Mouse (Mus musculus) heart, embryonic 12.5 days (tissue): ENCODE measurements around the gene Gprin1. TPM values are rescaled to one million over a fixed set of nuclear protein-coding genes. Genes with fewer than 3 reads are reported as not detected.
"Not testable (repeated sequence)": the region's sequence is repeated elsewhere in the genome, so short reads cannot be mapped to it uniquely, and the experiment has no call there.

Experiments
- ATAC-seq: fragments of 200-750 bp; cut with Nextera tagmentation; 2 replicates; pipeline ENCODE4 v1.8.0; 2017; ENCODE audit warnings: moderate TSS enrichment, moderate library complexity; ENCODE audit not compliant: insufficient number of reproducible peaks, low FRiP score
- H3K27ac ChIP-seq: fragments of 300-500 bp; sonication (generic); 2 replicates; pipeline ENCODE4 v1.5.1; 2016; ENCODE audit warnings: mild to moderate bottlenecking, moderate library complexity; ENCODE audit not compliant: poor library complexity, severe bottlenecking
- H3K27me3 ChIP-seq: fragments of 300-500 bp; sonication (generic); replicated peaks from 2 replicates; pipeline ENCODE4 v1.6.1; 2016; ENCODE audit warnings: mild to moderate bottlenecking, moderate library complexity
- H3K36me3 ChIP-seq: fragments of 300-500 bp; sonication (generic); 2 replicates; pipeline ENCODE4 v1.6.1; 2016; ENCODE audit warnings: mild to moderate bottlenecking, moderate library complexity
- H3K4me1 ChIP-seq: fragments of 300-500 bp; sonication (generic); replicated peaks from 2 replicates; pipeline ENCODE4 v1.6.1; 2016; ENCODE audit warnings: mild to moderate bottlenecking
- H3K4me2 ChIP-seq: fragments of 300-500 bp; sonication (generic); 2 replicates; pipeline ENCODE4 v1.6.1; 2016; ENCODE audit warnings: mild to moderate bottlenecking, moderate library complexity
- H3K4me3 ChIP-seq: fragments of 300-500 bp; sonication (generic); 2 replicates; pipeline ENCODE4 v1.5.1; 2016; ENCODE audit warnings: mild to moderate bottlenecking
- H3K9ac ChIP-seq: fragments of 300-500 bp; sonication (generic); 2 replicates; pipeline ENCODE4 v1.6.1; 2016; ENCODE audit warnings: mild to moderate bottlenecking, moderate library complexity
- H3K9me3 ChIP-seq: fragments of 300-500 bp; sonication (generic); replicated peaks from 2 replicates; pipeline ENCODE4 v1.6.1; 2016; ENCODE audit warnings: mild to moderate bottlenecking, moderate library complexity
- WGBS: fragments of 180-500 bp; shearing (Covaris S2); methylation state at CpG from one replicate; pipeline ENCODE4 v1.1.7; 2016; 5-methylcytosine and 5-hydroxymethylcytosine counted together
- polyA plus RNA-seq: library from polyadenylated mRNA; unstranded; fragments of >200 nt; fragmentation: Nextera tagmentation; extraction: Ambion mirVana; gene quantifications from 2 replicates; pipeline ENCODE4 v1.2.1, GENCODE M21; 2016

Gprin1 gene
- polyA plus RNA-seq, 1 experiment from 2014 or later: 0.27 TPM

- peaks cover 32% of the 10 kb centered on the region for H3K27me3 ChIP-seq
- not testable (repeated sequence) for H3K9ac ChIP-seq, H3K9me3 ChIP-seq, H3K4me2 ChIP-seq, H3K4me1 ChIP-seq, ATAC-seq, H3K36me3 ChIP-seq, H3K27ac ChIP-seq, H3K4me3 ChIP-seq
- 67% methylated on average over 2 of the region's 2 CpGs for WGBS
Observed at GRCm38 (mm10) chr13:54787591-54787990, 37.9 kb upstream of the Gprin1 start.

- no peaks in the 10 kb centered on the region for H3K9me3 ChIP-seq
- H3K9ac ChIP-seq: no peak within 1 kb of the TSS
- no peak within 1 kb of the TSS for H3K27ac ChIP-seq
- peaks cover 3% of the 10 kb centered on the region; the same call in 1 of the 2 replicates for H3K4me1 ChIP-seq
- peaks cover 7% of the 10 kb centered on the region for H3K27me3 ChIP-seq
- H3K4me2 ChIP-seq: no peak within 1 kb of the TSS
- no peak for ATAC-seq
- no peaks in the 10 kb centered on the region for H3K36me3 ChIP-seq
- 71% methylated on average over 4 of the region's 4 CpGs for WGBS
- H3K4me3 ChIP-seq: no peak within 1 kb of the TSS
Observed at GRCm38 (mm10) chr13:54783698-54784097, 34.0 kb upstream of the Gprin1 start, which contains the start of gene Eif4e1b. Gene Eif4e1b, plus strand, starts transcription at chr13:54783998.

GRCm38 (mm10) chr13:54783235-54783634 lies 33.6 kb upstream of the Gprin1 start:
- peaks cover 7% of the 10 kb centered on the region for H3K27me3 ChIP-seq
- H3K9me3 ChIP-seq: no peaks in the 10 kb centered on the region
- no peak overlapping the region for H3K9ac ChIP-seq
- ATAC-seq: no peak
- H3K4me3 ChIP-seq: no peak overlapping the region
- H3K4me1 ChIP-seq: peaks cover 3% of the 10 kb centered on the region; the same call in 1 of the 2 replicates
- no peak overlapping the region for H3K4me2 ChIP-seq
- no peaks in the 10 kb centered on the region for H3K36me3 ChIP-seq
- H3K27ac ChIP-seq: no peak overlapping the region
- 37% methylated on average over 2 of the region's 2 CpGs for WGBS

GRCm38 (mm10) chr13:54781086-54781485 lies 31.4 kb upstream of the Gprin1 start:
- Histone ChIP-seq H3K36me3 (no peaks in the 10 kb centered on the region), H3K4me3 (no peak overlapping the region), H3K4me2 (no peak overlapping the region), H3K9ac (no peak overlapping the region), H3K27ac (no peak overlapping the region), H3K4me1 (peaks cover 3% of the 10 kb centered on the region; the same call in 1 of the 2 replicates), H3K9me3 (peaks cover 12% of the 10 kb centered on the region), H3K27me3 (peaks cover 1% of the 10 kb centered on the region)
- ATAC-seq: no peak
- 78% methylated on average over 3 of the region's 3 CpGs for WGBS

GRCm38 (mm10) chr13:54780592-54780991 lies 30.9 kb upstream of the Gprin1 start:
- 62% methylated on average over 3 of the region's 3 CpGs for WGBS
- ATAC-seq: peak; percentile 48; the same call in 1 of the 2 replicates
- H3K9me3 ChIP-seq: peaks cover 15% of the 10 kb centered on the region
- no peak overlapping the region for H3K27ac ChIP-seq
- H3K4me1 ChIP-seq: peaks cover 3% of the 10 kb centered on the region; the same call in 1 of the 2 replicates
- no peaks in the 10 kb centered on the region; the same call in 1 of the 2 replicates for H3K27me3 ChIP-seq
- H3K4me3 ChIP-seq: no peak overlapping the region
- H3K36me3 ChIP-seq: no peaks in the 10 kb centered on the region
- H3K9ac ChIP-seq: no peak overlapping the region
- H3K4me2 ChIP-seq: no peak overlapping the region

GRCm38 (mm10) chr13:54767012-54767411 lies 17.3 kb upstream of the Gprin1 start:
- peaks cover 63% of the 10 kb centered on the region for H3K27me3 ChIP-seq
- no peaks in the 10 kb centered on the region for H3K36me3 ChIP-seq
- H3K4me3 ChIP-seq: no peak overlapping the region
- H3K9me3 ChIP-seq: 0 out of 2 replicates have a peak, but pooled peaks cover 8% of the 10 kb centered on the region
- H3K9ac ChIP-seq: no peak overlapping the region
- WGBS: 75% methylated on average over 4 of the region's 4 CpGs
- no peak overlapping the region for H3K4me2 ChIP-seq
- no peak for ATAC-seq
- no peak overlapping the region for H3K27ac ChIP-seq
- peaks cover 11% of the 10 kb centered on the region for H3K4me1 ChIP-seq

GRCm38 (mm10) chr13:54766192-54766768 lies 16.6 kb upstream of the Gprin1 start, which contains the start of gene Sncb:
Gene Sncb, minus strand, starts transcription at chr13:54766595.
- H3K9ac ChIP-seq: no peak within 1 kb of the TSS
- H3K27ac ChIP-seq: no peak within 1 kb of the TSS
- H3K9me3 ChIP-seq: 0 out of 2 replicates have a peak, but pooled peaks cover 8% of the 10 kb centered on the region
- WGBS: 2% methylated on average over 35 of the region's 35 CpGs
- peaks cover 70% of the 10 kb centered on the region for H3K27me3 ChIP-seq
- peak; percentile 29; the same call in 1 of the 2 replicates for ATAC-seq
- peak within 1 kb of the TSS; percentile 66 for H3K4me2 ChIP-seq
- H3K36me3 ChIP-seq: no peaks in the 10 kb centered on the region
- peaks cover 11% of the 10 kb centered on the region for H3K4me1 ChIP-seq
- peak within 1 kb of the TSS; percentile 37 for H3K4me3 ChIP-seq

GRCm38 (mm10) chr13:54765281-54766191 lies 15.9 kb upstream of the Gprin1 start:
- Histone ChIP-seq H3K36me3 (no peaks in the 10 kb centered on the region), H3K27ac (no peak overlapping the region), H3K27me3 (peaks cover 78% of the 10 kb centered on the region), H3K4me2 (peak overlapping the region; percentile 66), H3K4me1 (peaks cover 11% of the 10 kb centered on the region), H3K4me3 (peak overlapping the region; percentile 37), H3K9ac (no peak overlapping the region), H3K9me3 (0 out of 2 replicates have a peak, but pooled peaks cover 4% of the 10 kb centered on the region)
- WGBS: 5% methylated on average over 44 of the region's 44 CpGs
- ATAC-seq: no peak

- H3K27me3 ChIP-seq: peaks cover 91% of the 10 kb centered on the region
- H3K27ac ChIP-seq: no peak overlapping the region
- H3K9me3 ChIP-seq: no peaks in the 10 kb centered on the region
- peaks cover 16% of the 10 kb centered on the region for H3K4me1 ChIP-seq
- 79% methylated on average over 7 of the region's 7 CpGs for WGBS
- no peaks in the 10 kb centered on the region for H3K36me3 ChIP-seq
- no peak overlapping the region for H3K9ac ChIP-seq
- no peak overlapping the region for H3K4me2 ChIP-seq
- H3K4me3 ChIP-seq: no peak overlapping the region
- ATAC-seq: no peak
Observed at GRCm38 (mm10) chr13:54760906-54761305, 11.2 kb upstream of the Gprin1 start.

- ATAC-seq: no peak
- Histone ChIP-seq H3K4me3 (no peak overlapping the region), H3K9ac (no peak overlapping the region), H3K36me3 (no peaks in the 10 kb centered on the region), H3K4me1 (peaks cover 11% of the 10 kb centered on the region), H3K27ac (no peak overlapping the region), H3K4me2 (no peak overlapping the region), H3K27me3 (peaks cover 91% of the 10 kb centered on the region), H3K9me3 (no peaks in the 10 kb centered on the region)
- WGBS: 46% methylated on average over 8 of the region's 8 CpGs
Observed at GRCm38 (mm10) chr13:54760164-54760795, 10.6 kb upstream of the Gprin1 start.

GRCm38 (mm10) chr13:54759496-54759895 lies 9.8 kb upstream of the Gprin1 start:
- ATAC-seq: no peak
- no peak overlapping the region for H3K4me3 ChIP-seq
- H3K4me2 ChIP-seq: no peak overlapping the region
- H3K9ac ChIP-seq: no peak overlapping the region
- H3K27me3 ChIP-seq: peaks cover 89% of the 10 kb centered on the region
- no peak overlapping the region for H3K27ac ChIP-seq
- WGBS: 23% methylated on average over 7 of the region's 7 CpGs
- peaks cover 11% of the 10 kb centered on the region for H3K4me1 ChIP-seq
- no peaks in the 10 kb centered on the region for H3K36me3 ChIP-seq
- H3K9me3 ChIP-seq: no peaks in the 10 kb centered on the region
